Mouse (Mus musculus) naive thymus-derived CD4-positive, alpha-beta T cell, adult 5 months (primary cell): ENCODE results near the gene Actg2. TPM values are rescaled to one million over a fixed set of nuclear protein-coding genes. Genes with fewer than 3 reads are reported as not detected.

Source experiments
- polyA plus RNA-seq: library from polyadenylated mRNA; unstranded; fragments of 100-300 nt; shearing (Covaris generic); gene quantifications from one replicate; pipeline ENCODE4 v1.2.1, GENCODE M21; 2017

Actg2 gene
- not detected for polyA plus RNA-seq

DNA sequence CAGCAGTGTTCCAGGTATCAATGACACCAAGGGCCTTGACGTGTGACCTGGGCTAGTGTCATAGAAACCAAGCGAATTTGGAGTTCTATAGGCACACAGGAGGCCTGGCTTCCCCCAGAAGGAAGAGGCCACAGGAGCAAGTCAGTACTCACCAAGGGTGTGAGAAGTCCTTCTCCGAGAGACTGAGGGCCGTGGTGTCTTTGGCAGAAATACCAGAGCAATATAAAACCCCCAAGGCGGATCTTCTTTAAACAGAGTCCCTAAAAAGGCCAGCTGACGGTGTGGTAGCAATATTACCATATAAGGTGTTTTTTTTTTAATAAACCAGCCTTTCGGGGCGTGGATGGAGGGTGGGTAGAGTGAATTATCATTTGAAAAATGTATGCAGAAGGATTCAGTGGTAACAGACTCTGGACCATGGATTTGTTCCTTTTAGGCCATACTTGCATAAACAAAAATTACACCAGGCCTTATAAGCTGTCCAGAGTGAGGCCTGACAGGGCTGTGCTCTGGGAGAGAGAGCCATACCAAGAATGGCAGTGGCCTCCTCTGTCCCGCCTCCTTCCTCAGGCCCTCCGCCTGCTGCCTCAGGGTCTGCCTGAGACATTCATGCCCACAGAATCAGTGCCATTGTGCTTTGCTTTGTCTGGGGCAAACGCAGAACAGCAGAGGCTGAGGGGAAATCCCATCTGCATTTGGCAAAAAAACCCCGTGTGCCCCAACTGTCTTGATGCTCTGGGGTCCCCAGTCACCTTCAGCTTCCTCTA is at the start of gene Actg2:
Gene Actg2 (minus strand): TSS at position 238 of the 767 bp plus-strand sequence.

DNA sequence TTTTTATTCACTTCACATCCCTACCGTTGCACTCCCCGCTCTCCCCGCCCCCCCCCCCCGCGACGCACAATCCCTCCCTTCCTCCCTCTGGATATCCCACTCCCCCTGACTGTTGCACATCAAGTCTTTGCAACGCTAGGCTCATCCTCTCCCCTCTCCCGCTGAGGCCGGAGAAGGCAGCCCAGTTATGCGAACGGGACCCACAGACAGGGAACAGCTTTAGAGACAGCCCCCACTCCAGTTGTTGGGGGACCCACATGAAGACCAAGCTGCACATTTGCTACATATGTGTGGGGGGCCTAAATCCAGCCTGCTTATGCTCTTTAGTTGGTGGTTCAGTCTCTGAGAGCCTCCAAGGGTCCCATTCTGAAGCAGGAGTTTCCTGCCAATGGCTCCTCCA is 36.6 kb upstream of the Actg2 start, which contains the start of gene Stambp:
Gene Stambp (minus strand): TSS at position 59 of the 400 bp plus-strand sequence.

DNA sequence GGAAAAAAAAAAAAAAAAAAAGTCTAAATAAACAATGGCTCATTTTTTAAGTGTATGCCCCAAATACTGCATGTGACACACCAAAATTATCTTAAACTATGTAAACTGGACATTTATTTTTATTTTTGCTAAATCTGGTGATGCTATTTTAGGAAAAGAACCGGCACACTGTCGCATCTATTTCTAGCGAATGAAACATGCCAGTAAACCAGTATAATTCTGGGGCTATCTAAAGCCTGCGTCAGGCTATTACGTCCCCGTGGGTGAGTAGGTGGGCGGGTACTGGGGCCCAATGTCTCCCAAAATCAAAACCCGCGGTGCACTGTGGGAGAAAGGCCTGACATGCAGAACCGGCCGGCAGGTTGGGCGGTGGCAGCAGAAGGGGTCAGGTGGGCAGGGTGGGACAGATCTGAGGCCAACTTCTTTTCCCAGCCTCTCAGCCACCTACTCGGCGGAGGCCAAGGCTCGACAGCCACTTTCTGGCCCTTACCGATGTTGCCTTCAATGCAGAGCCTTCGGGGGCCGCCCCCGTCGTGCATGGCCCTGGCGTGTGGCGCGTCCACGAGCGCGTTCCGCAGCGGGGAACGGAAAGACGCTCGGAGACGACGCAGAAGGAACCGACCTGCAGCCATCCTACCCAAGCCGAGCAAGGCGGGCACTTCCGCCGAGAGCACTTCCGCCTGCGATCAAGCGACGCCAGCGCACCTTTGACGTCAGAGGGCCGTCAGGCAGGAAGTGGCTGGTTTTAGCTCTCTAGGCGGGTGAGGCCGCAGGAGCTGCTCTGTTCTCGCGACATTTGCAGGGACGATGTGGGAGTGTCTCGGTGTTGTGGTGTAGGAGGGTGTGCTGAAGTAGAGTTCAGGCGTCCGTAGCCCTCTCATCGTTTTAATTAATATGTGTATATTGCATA is 29.6 kb downstream of the Actg2 start, which contains the start of gene Dguok:
Gene Dguok (minus strand): TSS at position 712 of the 910 bp plus-strand sequence.

Other genes starting within 250 kb of the Actg2 start
- gene Mthfd2, start 210.4 kb downstream of the Actg2 start, polyA plus RNA-seq: 63.8 TPM
- 155 TPM for gene Mob1a, start 210.2 kb downstream of the Actg2 start, polyA plus RNA-seq
- gene Bola3, start 187.1 kb downstream of the Actg2 start, polyA plus RNA-seq: 58.7 TPM
- 84.4 TPM for gene Tet3, start 77.2 kb downstream of the Actg2 start, polyA plus RNA-seq
- gene Dguok, start 29.3 kb downstream of the Actg2 start, polyA plus RNA-seq: 79.6 TPM
- 20.2 TPM for gene Stambp, start 36.5 kb upstream of the Actg2 start, polyA plus RNA-seq
- not detected for gene Clec4f, start 119.9 kb upstream of the Actg2 start, polyA plus RNA-seq
- not detected for gene Cd207, start 141.6 kb upstream of the Actg2 start, polyA plus RNA-seq
- gene Vax2, start 175.0 kb upstream of the Actg2 start, polyA plus RNA-seq: not detected
- not detected for gene Atp6v1b1, start 206.7 kb upstream of the Actg2 start, polyA plus RNA-seq
- gene Ankrd53, start 226.4 kb upstream of the Actg2 start, polyA plus RNA-seq: not detected
- 83.4 TPM for gene Tex261, start 239.5 kb upstream of the Actg2 start, polyA plus RNA-seq